Mouse (Mus musculus) forebrain, embryonic 10.5 days (tissue): ENCODE data around the gene Tm7sf2. TPM values are rescaled to one million over a fixed set of nuclear protein-coding genes. Genes with fewer than 3 reads are reported as not detected.
A peak's percentile ranks its signal among the peaks of the same experiment; 100 is the strongest.

Source experiments
- DNase-seq: peaks from one replicate; pipeline ENCODE4 v3.0.0-alpha.2; 2017; ENCODE audit warnings: low spot score; ENCODE audit errors: extremely low spot score
- H3K27ac ChIP-seq: fragments of 300-500 bp; sonication (generic); 2 replicates; pipeline ENCODE4 v1.5.1; 2016; ENCODE audit warnings: mild to moderate bottlenecking
- H3K27me3 ChIP-seq: fragments of 300-500 bp; sonication (generic); 2 replicates; pipeline ENCODE4 v1.6.1; 2016; ENCODE audit warnings: mild to moderate bottlenecking; ENCODE audit not compliant: poor library complexity, severe bottlenecking
- H3K36me3 ChIP-seq: fragments of 300-500 bp; sonication (generic); replicated peaks from 2 replicates; pipeline ENCODE4 v1.6.1; 2016; ENCODE audit warnings: mild to moderate bottlenecking, moderate library complexity
- H3K4me1 ChIP-seq: fragments of 300-500 bp; sonication (generic); 2 replicates; pipeline ENCODE4 v1.6.1; 2016
- H3K4me3 ChIP-seq: fragments of 300-500 bp; sonication (generic); 2 replicates; pipeline ENCODE4 v1.5.1; 2016; ENCODE audit warnings: mild to moderate bottlenecking, moderate library complexity
- H3K9me3 ChIP-seq: fragments of 300-500 bp; sonication (generic); 2 replicates; pipeline ENCODE4 v1.6.1; 2016; ENCODE audit warnings: mild to moderate bottlenecking, moderate library complexity
- WGBS: fragments of 180-500 bp; shearing (Covaris S2); methylation state at CpG from one replicate; pipeline ENCODE4 v1.1.7; 2016; 5-methylcytosine and 5-hydroxymethylcytosine counted together
- polyA plus RNA-seq: library from polyadenylated mRNA; unstranded; fragments of >200 nt; fragmentation: Nextera tagmentation; extraction: Ambion mirVana; gene quantifications from 2 replicates; pipeline ENCODE4 v1.2.1, GENCODE M21; 2016

The Tm7sf2 gene
- polyA plus RNA-seq, 1 experiment from 2014 or later, result 32.2 TPM

- Histone ChIP-seq H3K4me3 (peak within 1 kb of the TSS; percentile 89), H3K27ac (peak within 1 kb of the TSS; percentile 91), H3K36me3 (peaks cover 70% of the 10 kb centered on the region), H3K9me3 (no peaks in the 10 kb centered on the region), H3K27me3 (no peaks in the 10 kb centered on the region), H3K4me1 (peaks cover 23% of the 10 kb centered on the region)
- DNase-seq, result peak; percentile 98
- under 1% methylated on average over 58 of the region's 58 CpGs for WGBS
These were observed 16.5 kb upstream of the Tm7sf2 start, which contains the start of the genes Zfpl1 and Cdca5 for GRCm38 (mm10) chr19:6084478-6085248. Zfpl1 (minus strand) TSS chr19:6084956. Cdca5 (plus strand) TSS chr19:6084983.

- H3K36me3 ChIP-seq, result peaks cover 47% of the 10 kb centered on the region
- H3K27ac ChIP-seq, result no peak within 1 kb of the TSS
- no peaks in the 10 kb centered on the region for H3K27me3 ChIP-seq
- no peak for DNase-seq
- H3K4me3 ChIP-seq, result peak within 1 kb of the TSS; percentile 10; the same call in 1 of the 2 replicates
- H3K9me3 ChIP-seq, result no peaks in the 10 kb centered on the region
- H3K4me1 ChIP-seq, result peaks cover 32% of the 10 kb centered on the region
- 91% methylated on average over 9 of the region's 9 CpGs for WGBS
These were observed 14.0 kb upstream of the Tm7sf2 start, which contains the start of gene Gm28374 for GRCm38 (mm10) chr19:6082156-6082555. Gm28374 (minus strand) TSS chr19:6082256.

GRCm38 (mm10) chr19:6079983-6080480 is 11.9 kb upstream of the Tm7sf2 start, which contains the start of gene Tmem262:
Tmem262 (plus strand) TSS chr19:6080033.
- Histone ChIP-seq H3K4me3 (no peak within 1 kb of the TSS), H3K9me3 (no peaks in the 10 kb centered on the region), H3K27me3 (no peaks in the 10 kb centered on the region), H3K27ac (no peak within 1 kb of the TSS), H3K4me1 (peaks cover 31% of the 10 kb centered on the region), H3K36me3 (peaks cover 39% of the 10 kb centered on the region)
- no peak for DNase-seq
- WGBS, result 95% methylated on average over 12 of the region's 12 CpGs

DNA sequence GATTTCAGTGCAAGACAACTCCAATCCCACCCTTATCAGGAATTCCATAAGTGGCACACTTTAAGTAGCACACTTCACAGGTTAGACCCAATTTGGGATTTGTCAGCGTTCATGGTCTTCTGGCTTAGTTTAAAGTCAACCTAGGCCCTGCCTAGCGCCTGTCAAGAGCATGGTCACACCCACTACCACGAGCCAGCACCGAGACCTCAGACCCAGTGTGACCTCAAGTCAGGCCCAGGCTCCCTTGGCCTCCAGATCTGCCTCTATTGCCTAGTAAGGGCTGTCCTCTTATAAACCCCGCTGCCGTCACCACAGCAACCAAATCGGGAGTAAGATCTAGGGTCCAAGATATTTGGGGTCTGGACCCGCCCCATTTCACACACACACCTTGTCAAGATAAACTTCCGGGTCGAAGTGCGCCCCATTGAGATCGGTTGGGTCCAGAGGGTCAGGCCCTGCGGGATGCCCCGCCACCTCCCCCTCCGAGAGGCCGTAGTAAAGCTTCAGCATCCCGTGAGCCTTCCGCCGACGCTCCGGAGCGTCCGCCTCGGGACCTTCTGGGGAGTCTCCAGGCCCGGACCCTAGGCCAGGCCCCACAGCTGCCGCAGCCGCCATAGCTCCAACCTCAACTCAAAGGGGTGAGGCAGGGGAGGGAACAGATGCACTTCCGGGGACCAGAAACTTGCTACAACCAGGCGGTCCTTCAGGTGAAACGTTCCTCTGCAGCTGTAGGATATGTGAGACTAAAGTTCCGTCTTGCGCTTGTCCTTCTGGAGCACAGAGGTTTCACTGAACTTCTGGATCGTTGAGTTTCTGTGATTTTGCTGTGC is 8.6 kb upstream of the Tm7sf2 start, which contains the start of gene Vps51:
Vps51 (minus strand) TSS at position 668 of the 830 bp plus-strand sequence.
- peaks cover 18% of the 10 kb centered on the region for H3K4me1 ChIP-seq
- H3K27me3 ChIP-seq, result no peaks in the 10 kb centered on the region
- H3K4me3 ChIP-seq, result peak within 1 kb of the TSS; percentile 76
- peak; percentile 83 for DNase-seq
- H3K36me3 ChIP-seq, result peaks cover 50% of the 10 kb centered on the region
- H3K9me3 ChIP-seq, result no peaks in the 10 kb centered on the region
- WGBS, result 2% methylated on average over 33 of the region's 33 CpGs
- H3K27ac ChIP-seq, result peak within 1 kb of the TSS; percentile 94

DNA sequence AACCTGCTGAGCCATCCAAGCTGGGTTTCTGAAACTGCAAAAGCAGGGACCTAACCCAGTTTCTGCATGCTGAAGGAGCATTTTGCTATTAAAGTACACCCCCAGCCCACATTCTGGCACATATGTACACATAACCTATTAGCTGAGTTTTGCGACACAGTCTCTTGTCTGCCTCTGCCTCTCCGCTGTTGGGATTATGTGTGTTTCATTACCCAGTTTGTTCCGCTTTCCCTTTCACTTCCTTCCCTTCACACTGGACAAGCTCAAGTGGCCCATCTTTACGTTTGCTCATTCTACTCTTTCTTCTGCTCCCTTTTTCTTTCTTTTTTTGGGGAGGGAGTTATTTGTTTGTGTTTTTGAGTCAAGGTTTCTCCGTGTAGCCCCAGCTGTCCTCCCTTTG is 5.7 kb upstream of the Tm7sf2 start:
- WGBS, result 86% methylated on average over 5 of the region's 5 CpGs
- Histone ChIP-seq H3K9me3 (no peaks in the 10 kb centered on the region), H3K36me3 (peaks cover 57% of the 10 kb centered on the region), H3K27me3 (0 out of 2 replicates have a peak, but pooled peaks cover 1% of the 10 kb centered on the region), H3K4me3 (no peak overlapping the region), H3K27ac (no peak overlapping the region), H3K4me1 (peaks cover 20% of the 10 kb centered on the region)
- no peak for DNase-seq

DNA sequence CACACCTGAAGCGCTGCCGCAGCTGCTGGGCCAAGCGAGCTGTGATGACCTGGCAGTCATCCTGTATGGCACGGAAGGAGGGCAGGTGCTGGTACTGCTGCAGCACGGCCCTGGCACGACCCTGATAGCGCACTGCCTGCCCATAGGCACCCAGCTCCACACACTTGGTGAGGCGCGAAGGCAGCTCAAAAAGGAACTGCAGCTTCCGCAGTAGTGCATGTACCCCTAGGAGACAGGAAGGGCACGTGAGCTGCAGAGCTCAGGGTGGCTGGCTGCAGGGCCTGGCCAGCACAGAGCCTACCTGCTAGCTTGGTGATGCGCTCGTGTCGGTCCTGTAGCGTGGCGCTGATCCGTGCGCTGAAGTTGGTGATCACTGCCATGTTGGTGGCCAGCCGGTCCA is 3.1 kb upstream of the Tm7sf2 start:
- Histone ChIP-seq H3K9me3 (no peaks in the 10 kb centered on the region), H3K36me3 (peaks cover 63% of the 10 kb centered on the region), H3K27me3 (0 out of 2 replicates have a peak, but pooled peaks cover 3% of the 10 kb centered on the region), H3K27ac (no peak overlapping the region), H3K4me1 (peaks cover 32% of the 10 kb centered on the region), H3K4me3 (no peak overlapping the region)
- 93% methylated on average over 19 of the region's 19 CpGs for WGBS
- DNase-seq, result no peak

GRCm38 (mm10) chr19:6070571-6071250 is 2.5 kb upstream of the Tm7sf2 start:
- H3K36me3 ChIP-seq, result peaks cover 63% of the 10 kb centered on the region
- H3K9me3 ChIP-seq, result no peaks in the 10 kb centered on the region
- peak overlapping the region; percentile 5; the same call in 1 of the 2 replicates for H3K4me3 ChIP-seq
- H3K4me1 ChIP-seq, result peaks cover 32% of the 10 kb centered on the region
- no peak overlapping the region for H3K27ac ChIP-seq
- 0 out of 2 replicates have a peak, but pooled peaks cover 3% of the 10 kb centered on the region for H3K27me3 ChIP-seq
- WGBS, result 96% methylated on average over 31 of the region's 31 CpGs
- DNase-seq, result no peak

DNA sequence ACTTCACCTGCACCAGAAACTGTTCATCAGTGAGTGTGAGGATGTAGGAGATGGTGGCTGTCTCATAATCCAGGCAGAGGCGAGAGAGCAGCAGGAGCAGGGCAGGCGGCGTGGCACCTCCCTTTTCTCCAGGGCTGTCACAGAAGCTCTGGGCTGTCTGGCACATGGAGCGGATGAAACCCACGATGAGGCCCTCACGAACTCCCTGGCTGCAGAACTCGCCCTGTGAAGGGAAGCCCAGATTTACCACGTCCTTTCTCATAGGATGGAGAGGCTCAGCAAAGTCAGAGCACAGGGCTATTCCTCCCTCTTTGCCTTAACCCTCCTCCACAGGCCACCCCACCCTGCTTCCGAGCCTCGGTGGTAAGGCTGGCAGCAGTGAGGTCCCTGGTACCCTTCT is 1.7 kb upstream of the Tm7sf2 start:
- no peaks in the 10 kb centered on the region for H3K9me3 ChIP-seq
- no peak overlapping the region for H3K27ac ChIP-seq
- 92% methylated on average over 10 of the region's 10 CpGs for WGBS
- H3K36me3 ChIP-seq, result peaks cover 56% of the 10 kb centered on the region
- H3K27me3 ChIP-seq, result 0 out of 2 replicates have a peak, but pooled peaks cover 3% of the 10 kb centered on the region
- DNase-seq, result no peak
- H3K4me1 ChIP-seq, result peaks cover 34% of the 10 kb centered on the region
- H3K4me3 ChIP-seq, result no peak overlapping the region

DNA sequence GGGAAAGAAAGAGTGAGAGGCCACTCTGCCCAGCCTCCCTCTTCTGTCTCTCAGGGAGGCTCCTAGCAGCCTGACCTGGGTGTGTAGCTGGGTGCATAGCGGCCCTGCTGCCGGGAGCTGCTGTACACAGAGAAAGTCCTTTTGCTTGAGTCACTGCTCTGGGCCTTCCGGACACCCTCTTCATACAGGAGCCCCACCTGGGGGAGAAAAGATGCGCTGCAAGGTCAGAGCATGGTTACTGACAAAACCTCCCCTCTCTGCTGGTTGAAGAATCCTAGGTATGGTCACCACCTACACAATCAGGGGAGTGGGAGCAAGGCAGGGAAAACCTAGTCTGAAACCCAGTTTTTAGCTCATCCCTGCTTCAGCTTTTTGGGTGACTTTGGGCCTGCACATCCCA is 778 bp upstream of the Tm7sf2 start:
- peaks cover 52% of the 10 kb centered on the region for H3K36me3 ChIP-seq
- 0 out of 2 replicates have a peak, but pooled peaks cover 3% of the 10 kb centered on the region for H3K27me3 ChIP-seq
- no peaks in the 10 kb centered on the region for H3K9me3 ChIP-seq
- 0 out of 2 replicates have a peak overlapping the region, but pooled peaks have one; percentile 30 for H3K27ac ChIP-seq
- H3K4me3 ChIP-seq, result peak overlapping the region; percentile 12; the same call in 1 of the 2 replicates
- H3K4me1 ChIP-seq, result peaks cover 34% of the 10 kb centered on the region
- no peak for DNase-seq
- WGBS, result 79% methylated on average over 4 of the region's 4 CpGs

DNA sequence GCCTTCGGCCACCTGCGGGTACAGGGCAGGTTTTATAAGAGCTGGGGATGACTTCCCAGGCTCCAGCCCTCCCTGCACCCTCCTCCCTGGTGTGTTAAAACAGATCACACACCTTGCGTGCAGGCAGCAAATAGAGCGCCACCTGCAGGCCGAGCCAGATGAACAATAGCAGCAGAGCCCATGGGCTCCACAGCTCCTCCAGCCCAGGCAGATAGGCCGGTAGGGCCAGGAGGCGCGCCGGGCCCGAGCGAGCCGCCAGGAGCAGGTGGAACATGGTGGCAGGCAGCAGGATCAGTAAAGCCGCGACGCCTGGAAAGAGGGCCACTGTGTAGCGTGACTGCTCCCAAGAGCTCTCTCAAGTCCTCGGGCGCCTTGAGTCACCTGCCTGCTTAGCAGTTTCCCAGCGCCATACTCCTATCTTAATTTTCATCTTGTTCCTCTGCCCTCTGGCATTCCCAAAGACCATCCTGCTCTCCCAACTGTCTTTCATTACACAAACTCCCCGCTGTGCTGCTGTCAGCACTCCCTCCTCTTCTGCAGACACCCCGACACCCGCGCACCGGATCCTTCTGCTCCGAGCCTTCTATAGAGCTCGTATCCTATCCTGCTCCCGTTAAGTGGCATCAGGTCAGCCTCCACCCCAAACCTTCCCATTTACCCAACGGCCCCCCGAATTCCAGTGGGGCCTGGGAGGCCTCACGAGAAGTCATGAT is 1.0 kb downstream of the Tm7sf2 start:
- 0 out of 2 replicates have a peak, but pooled peaks cover 3% of the 10 kb centered on the region for H3K27me3 ChIP-seq

GRCm38 (mm10) chr19:6066571-6066970 is 1.6 kb downstream of the Tm7sf2 start:
- Histone ChIP-seq H3K4me1 (peaks cover 51% of the 10 kb centered on the region), H3K36me3 (peaks cover 48% of the 10 kb centered on the region), H3K4me3 (peak overlapping the region; percentile 70), H3K27me3 (0 out of 2 replicates have a peak, but pooled peaks cover 3% of the 10 kb centered on the region), H3K27ac (peak overlapping the region; percentile 89), H3K9me3 (no peaks in the 10 kb centered on the region)
- 46% methylated on average over 5 of the region's 5 CpGs for WGBS
- DNase-seq, result no peak

More for the DNA sequence above, 1.0 kb downstream of the Tm7sf2 start:
- DNase-seq, result peak; percentile 86
- peak overlapping the region; percentile 89 for H3K27ac ChIP-seq
- H3K4me3 ChIP-seq, result peak overlapping the region; percentile 70
- H3K36me3 ChIP-seq, result peaks cover 51% of the 10 kb centered on the region
- WGBS, result under 1% methylated on average over 30 of the region's 30 CpGs
- H3K4me1 ChIP-seq, result peaks cover 45% of the 10 kb centered on the region
- no peaks in the 10 kb centered on the region for H3K9me3 ChIP-seq
